Mouse (Mus musculus) monocyte, adult 2 months (primary cell): ENCODE data around the gene Dgkg.

Source experiments
- DNase-seq, 2 experiments: peaks; one replicate each; pipeline ENCODE4 v3.0.0; 2022; ENCODE audit warnings: low spot score in 2 of 2, low read depth in 1 of 2

The Dgkg gene

GRCm38 (mm10) chr16:22651244-22651643 is 5.8 kb downstream of the Dgkg start:
- no peak for DNase-seq

- no peak for DNase-seq
These were observed 11.8 kb downstream of the Dgkg start for GRCm38 (mm10) chr16:22645256-22645655.

DNA sequence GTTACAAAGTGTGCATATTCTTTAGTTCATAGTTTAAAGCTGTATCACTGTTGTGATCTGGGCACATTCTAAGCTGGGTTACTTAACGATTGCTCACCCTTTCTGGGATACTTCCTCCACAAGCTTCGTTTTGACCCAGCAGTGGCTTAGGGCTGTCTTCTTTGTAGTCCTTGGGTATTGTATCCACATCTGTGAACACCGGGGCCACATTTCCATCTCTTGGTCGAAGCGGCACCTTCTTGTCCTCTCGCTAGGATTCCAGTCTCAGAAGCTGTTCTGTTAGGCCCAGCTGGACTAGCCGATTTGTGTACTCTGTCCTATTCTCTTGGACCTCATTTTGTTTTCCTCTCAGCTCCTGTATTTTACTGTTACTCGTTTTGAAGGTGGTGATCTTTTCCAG is 13.6 kb downstream of the Dgkg start:
- no peak for DNase-seq

DNA sequence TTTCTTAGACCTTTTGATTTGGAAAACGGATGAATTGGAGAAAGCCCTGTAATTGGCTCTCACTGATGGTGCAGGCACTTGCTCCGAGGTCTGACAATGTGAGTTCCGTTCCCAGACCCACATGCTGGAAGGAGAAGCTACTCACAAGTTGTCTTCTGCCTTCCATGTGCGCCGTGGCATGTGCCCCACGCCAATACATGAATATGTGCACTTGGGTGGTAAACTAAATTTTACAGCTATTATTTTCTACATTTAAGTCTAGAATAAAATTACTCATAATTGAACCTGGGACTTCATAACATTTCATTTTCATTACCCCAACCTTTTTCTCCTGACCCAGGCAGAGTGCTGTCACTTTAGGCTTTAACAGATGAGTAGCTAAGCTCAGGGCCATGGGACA is 14.1 kb downstream of the Dgkg start:
- no peak for DNase-seq

- DNase-seq, result no peak
These were observed 15.0 kb downstream of the Dgkg start for GRCm38 (mm10) chr16:22642054-22642453.

DNA sequence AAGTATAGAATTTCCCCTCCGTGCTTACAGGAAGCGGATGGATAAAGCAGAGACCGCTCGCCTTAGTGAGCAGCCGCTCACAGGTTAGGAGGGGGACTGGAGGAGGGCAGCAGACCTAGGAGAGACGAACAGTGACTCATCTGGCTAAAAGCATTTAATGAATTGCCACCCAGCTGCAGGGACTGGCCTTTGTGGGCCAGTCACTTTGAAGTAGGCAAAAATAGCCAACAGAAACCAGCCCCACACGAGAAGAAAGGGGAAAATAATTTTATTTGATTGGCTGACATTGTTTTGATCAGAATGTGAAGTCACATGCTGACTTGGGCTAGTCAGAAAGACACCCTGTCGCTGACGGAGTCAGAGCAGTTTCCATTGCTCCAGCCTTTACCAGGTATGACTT is 15.4 kb downstream of the Dgkg start:
- DNase-seq, result no peak

- DNase-seq, result no peak
These were observed 19.7 kb downstream of the Dgkg start for GRCm38 (mm10) chr16:22637311-22637710.

- DNase-seq, result no peak
These were observed 21.3 kb downstream of the Dgkg start for GRCm38 (mm10) chr16:22635706-22636105.

- no peak for DNase-seq
These were observed 24.0 kb downstream of the Dgkg start for GRCm38 (mm10) chr16:22633063-22633462.

DNA sequence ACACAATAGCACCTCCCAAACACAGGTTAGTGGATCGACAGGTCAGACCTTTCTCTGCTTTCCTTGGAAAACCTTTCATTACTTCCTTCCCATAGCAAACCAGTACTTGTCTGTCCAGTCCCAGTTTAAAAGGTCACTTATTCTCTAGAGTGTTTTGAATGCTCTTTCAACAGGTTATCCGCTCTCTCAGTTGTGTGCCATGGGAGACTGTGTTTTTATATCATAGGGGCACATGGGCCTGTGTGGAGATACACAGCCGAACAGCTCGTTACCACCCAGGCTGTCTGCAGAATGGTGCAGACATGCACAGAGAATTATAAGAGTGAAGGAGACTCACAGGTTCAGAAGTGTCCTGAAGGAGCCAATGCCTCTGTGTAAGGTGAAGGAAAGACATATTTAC is 26.7 kb downstream of the Dgkg start:
- no peak for DNase-seq

- no peak for DNase-seq
These were observed 27.1 kb downstream of the Dgkg start for GRCm38 (mm10) chr16:22629900-22630299.

- DNase-seq, result no peak
These were observed 31.0 kb downstream of the Dgkg start for GRCm38 (mm10) chr16:22625987-22626386.

DNA sequence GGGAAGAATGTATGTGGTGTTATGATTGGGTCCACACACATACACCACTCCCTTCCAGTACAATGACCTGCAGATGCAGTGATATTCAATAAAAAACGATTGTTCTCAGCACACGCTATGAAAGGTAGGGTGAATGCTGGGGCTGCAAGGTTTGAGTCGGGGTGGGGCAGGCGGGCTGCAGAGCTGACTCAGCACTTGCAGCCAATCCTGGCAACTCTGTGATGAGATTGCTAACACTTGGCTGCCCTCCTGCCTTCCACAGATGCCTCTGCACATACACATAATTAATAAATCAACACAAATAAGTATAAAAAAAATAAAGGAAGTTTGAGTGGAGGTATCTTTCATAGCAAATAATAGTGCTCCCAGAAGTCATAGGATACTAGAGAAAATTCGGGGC is 31.6 kb downstream of the Dgkg start:
- no peak for DNase-seq

DNA sequence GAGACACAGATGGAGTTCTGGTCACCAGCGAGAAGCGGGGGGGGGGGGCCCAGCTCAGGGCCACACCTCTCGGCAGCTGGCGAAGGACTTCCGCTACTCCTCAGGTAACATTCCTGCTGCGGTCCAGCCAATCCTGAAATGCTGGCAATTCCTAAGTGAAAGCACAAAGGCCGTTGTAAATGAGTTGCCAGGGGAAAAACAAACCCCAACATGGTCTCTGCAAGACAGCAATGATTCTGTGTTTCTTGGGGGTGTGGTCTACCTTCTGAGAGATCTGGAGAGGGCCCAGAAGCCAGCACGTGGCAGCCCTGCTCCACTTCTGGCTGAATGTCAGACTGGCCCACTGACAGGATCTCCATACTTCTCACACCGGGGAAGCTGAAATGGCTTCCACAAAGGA is 34.7 kb downstream of the Dgkg start:
- no peak for DNase-seq

GRCm38 (mm10) chr16:22621299-22621920 is 35.6 kb downstream of the Dgkg start:
- no peak for DNase-seq

GRCm38 (mm10) chr16:22618424-22619056 is 38.5 kb downstream of the Dgkg start:
- no peak for DNase-seq

DNA sequence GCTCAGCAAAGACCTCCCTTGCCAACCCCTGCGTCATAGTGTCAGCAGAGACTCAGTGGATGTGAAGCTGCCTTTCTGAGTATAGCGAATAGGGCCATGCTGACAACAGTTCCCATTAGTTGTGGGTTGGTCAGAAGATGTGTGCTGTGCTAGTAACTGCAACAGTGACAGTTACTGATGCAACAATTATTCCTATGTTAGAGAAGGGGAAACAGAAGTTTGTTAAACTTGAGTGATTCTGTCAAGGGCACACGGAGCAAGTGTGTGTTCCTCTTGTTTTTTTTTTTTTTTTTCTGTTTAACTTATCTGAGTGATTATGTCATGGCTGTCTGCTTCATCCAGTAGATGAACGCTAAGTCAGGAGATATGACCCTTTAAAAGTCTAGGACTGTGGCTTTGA is 41.2 kb downstream of the Dgkg start:
- peak in 1 of 2 experiments; percentile 22 for DNase-seq

GRCm38 (mm10) chr16:22613186-22614073 is 43.6 kb downstream of the Dgkg start:
- DNase-seq, result no peak

- DNase-seq, result no peak
These were observed 49.0 kb downstream of the Dgkg start for GRCm38 (mm10) chr16:22608046-22608445.

DNA sequence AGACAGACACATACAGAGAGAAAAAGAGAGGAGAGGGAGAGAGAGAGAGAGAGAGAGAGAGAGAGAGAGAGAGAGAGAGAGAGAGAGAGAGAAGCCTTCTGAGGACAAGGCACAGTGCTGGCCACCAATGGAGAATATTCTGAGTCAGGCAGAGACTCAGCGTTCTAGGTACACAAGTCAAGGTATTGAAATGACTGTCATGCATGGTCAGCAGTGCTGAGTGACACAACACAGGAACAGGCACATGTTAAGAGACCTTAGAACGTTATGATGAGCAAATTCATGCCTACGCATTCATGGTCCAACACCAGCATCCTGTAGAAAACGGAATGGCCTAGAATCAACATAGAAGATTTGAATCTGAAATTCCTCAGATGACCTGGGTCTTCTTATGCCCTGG is 50.0 kb downstream of the Dgkg start:
- DNase-seq, result no peak

GRCm38 (mm10) chr16:22602399-22602798 is 54.6 kb downstream of the Dgkg start:
- DNase-seq, result no peak

GRCm38 (mm10) chr16:22601756-22602155 is 55.3 kb downstream of the Dgkg start:
- no peak for DNase-seq
